In the genomic region with DNA sequence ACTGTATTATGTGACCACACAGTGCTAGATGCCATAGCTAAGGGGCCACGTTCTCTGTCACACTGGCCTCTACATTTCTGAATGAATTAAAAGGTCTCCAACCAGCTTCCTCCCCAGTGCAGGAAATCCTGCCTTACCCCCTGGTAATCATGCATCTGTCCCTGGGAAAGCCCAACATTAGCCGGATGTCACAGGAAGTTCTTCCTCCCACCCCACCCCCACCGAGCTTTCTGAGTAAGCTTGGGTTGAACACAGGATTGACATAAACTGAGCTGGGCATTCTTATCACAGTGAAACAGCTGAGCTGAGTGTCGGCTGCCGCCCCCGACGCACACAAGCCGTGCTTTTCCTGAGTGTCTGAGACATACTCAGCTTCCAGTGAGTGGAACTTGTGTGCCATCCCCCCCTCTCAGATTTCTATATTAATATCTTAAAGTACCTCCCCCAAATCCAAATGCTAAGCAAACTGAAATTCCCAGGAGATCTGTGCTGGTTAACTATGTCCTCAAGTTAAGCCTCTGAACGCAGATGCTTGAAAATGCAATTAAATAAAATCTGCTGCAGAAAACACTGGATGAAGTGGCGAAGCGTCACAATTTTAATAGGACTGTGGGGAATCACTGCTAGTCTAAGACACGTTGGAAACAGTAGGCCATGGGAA, we compare ENCODE assay signal across 9 mouse cellular contexts. TPM values are rescaled to one million over a fixed set of nuclear protein-coding genes. Genes with fewer than 3 reads are reported as not detected.
DNase-seq lines count a peak whose midpoint lies in the region; ATAC-seq and TF ChIP-seq lines count a peak whose summit lies in the region.
"Had no signal": no experiment of that assay in that cellular context is flagged by ENCODE, and none has a peak within 500 bp of the region (broad histone marks: within the 10 kb centered on the region; RNA-seq: fewer than 3 reads in every experiment).

No protein-coding gene starts in this region.

- H3K27ac ChIP-seq in cerebellum, adult 2 months (ENCODE audit: insufficient read depth, low read length): peak overlapping the region; percentile 13; the same call in 1 of the 2 replicates
- peak overlapping the region; percentile 24 to 71 for H3K27ac ChIP-seq in heart, embryonic 14.5 days (replicated peaks in 1 of 2; ENCODE audit: control insufficient read depth in 1 of 2, insufficient read depth in 1 of 2, low read depth in 2 of 2, low read length in 2 of 2)
- H3K27ac ChIP-seq: neural tube, embryonic 12.5 days had no signal

- no peak overlapping the region for H3K4me3 ChIP-seq in cerebellum, adult 2 months (replicated peaks; ENCODE audit: insufficient read depth, low read depth, low read length)
- H3K4me3 ChIP-seq in heart, embryonic 14.5 days (ENCODE audit: control insufficient read depth in 1 of 2, insufficient read depth in 1 of 2, low read depth in 1 of 2, low read length in 2 of 2): no peak overlapping the region
- H3K4me3 ChIP-seq: neural tube, embryonic 12.5 days had no signal

- no peak overlapping the region for H3K9ac ChIP-seq in heart, embryonic 14.5 days (ENCODE audit: low read length)
- H3K9ac ChIP-seq: neural tube, embryonic 12.5 days had no signal

- peak overlapping the region; percentile 21 for H3K4me2 ChIP-seq in heart, embryonic 14.5 days (ENCODE audit: low read length)
- H3K4me2 ChIP-seq: neural tube, embryonic 12.5 days had no signal

- WGBS in cerebellum, adult 2 months: 50% methylated on average over 12 of the region's 12 CpGs
- WGBS in heart, embryonic 14.5 days: 22% methylated on average over 12 of the region's 12 CpGs

- no peaks in the 10 kb centered on the region for H3K36me3 ChIP-seq in heart, embryonic 14.5 days (ENCODE audit: control insufficient read depth, insufficient read depth, low read length)
- H3K36me3 ChIP-seq: neural tube, embryonic 12.5 days had no signal

- TF ChIP-seq CTCF in cerebellum, adult 2 months (IDR thresholded peaks at IDR 0.05; ENCODE audit: borderline replicate concordance, insufficient read depth, low read depth, low read length): no peak

- H3K4me1 ChIP-seq in cerebellum, adult 2 months (ENCODE audit: control insufficient read depth, insufficient read depth, low read length): 0 out of 2 replicates have a peak, but pooled peaks cover 3% of the 10 kb centered on the region
- H3K4me1 ChIP-seq in heart, embryonic 14.5 days (ENCODE audit: control insufficient read depth in 2 of 2, insufficient read depth in 2 of 2, low read length in 2 of 2): peaks cover 18 to 48% of the 10 kb centered on the region in 2 experiments

- no peaks in the 10 kb centered on the region for H3K9me3 ChIP-seq in heart, embryonic 14.5 days (ENCODE audit: control insufficient read depth, low read length)
- H3K9me3 ChIP-seq: neural tube, embryonic 12.5 days had no signal

- no peak for DNase-seq in cerebellum, adult 2 months
- DNase-seq in cerebellum, adult 8-10 months: no peak
- peak; percentile 48 for DNase-seq in MN1 (ENCODE audit: low spot score)
- DNase-seq in kidney, postnatal 14 days: peak; percentile 66
- no peak for DNase-seq in adipocyte (ENCODE audit: low spot score)
- DNase-seq in yolk sac, embryonic 10.5 days (ENCODE audit: low spot score): no peak

- H3K27me3 ChIP-seq in cerebellum, adult 2 months (ENCODE audit: control insufficient read depth, insufficient read depth, low read length): no peaks in the 10 kb centered on the region
- H3K27me3 ChIP-seq in heart, embryonic 14.5 days (ENCODE audit: control insufficient read depth, insufficient read depth, low read length): no peaks in the 10 kb centered on the region
- H3K27me3 ChIP-seq: neural tube, embryonic 12.5 days had no signal

- peak; percentile 71; the same call in 1 of the 2 replicates for ATAC-seq in heart, embryonic 14.5 days (ENCODE audit: insufficient number of reproducible peaks, insufficient read depth, low FRiP score, low read depth)
- ATAC-seq in megakaryocyte progenitor cell, adult 5-6 weeks (replicated peaks; ENCODE audit: poor library complexity): peak; percentile 80

- no peak for TF ChIP-seq POLR2A in cerebellum, adult 2 months (IDR thresholded peaks at IDR 0.05; ENCODE audit: borderline replicate concordance, insufficient read depth, low read length)

RNA-seq across cellular contexts. Expression of a gene that starts 38.3 kb away (rescaled TPM):
- 18.5 and 18.7 TPM in 2 replicates for polyA plus RNA-seq in cerebellum, adult 2 months (2012; rRNA removed)
- polyA plus RNA-seq in heart, embryonic 14.5 days (2014; fragmentation: Nextera tagmentation; extraction: Ambion mirVana): 8.4 and 9.3 TPM in 2 replicates
- 0.07 and 0.90 TPM in 2 replicates for total RNA-seq in megakaryocyte progenitor cell, adult 5-6 weeks (2015)
- 0.07 TPM in 1 of 2 replicates, not detected in the other for total RNA-seq in megakaryocyte progenitor cell, adult 5-6 weeks (2017)

Comparison
In these comparisons a context has a peak if more than half of its experiments do, and no peak if none do; other contexts are left out.
1. DNase-seq: peak in MN1 (single experiment) and kidney, postnatal 14 days (single experiment); none in cerebellum, adult 2 months (0 of 2), cerebellum, adult 8-10 months (single experiment), adipocyte (single experiment) and yolk sac, embryonic 10.5 days (single experiment).